In genomic region chr6:47595696-47596095, GRCm38 (mm10) we compare ENCODE assay signal across 8 mouse cellular contexts. TPM values are rescaled to one million over a fixed set of nuclear protein-coding genes. Genes with fewer than 3 reads are reported as not detected.
DNase-seq lines count a peak whose midpoint lies in the region; ATAC-seq and TF ChIP-seq lines count a peak whose summit lies in the region.

No protein-coding gene starts in this region.

- peaks cover 19% of the 10 kb centered on the region for H3K4me1 ChIP-seq in G1E (ENCODE audit: insufficient read depth, low read depth, low read length)
- H3K4me1 ChIP-seq in cortical plate, adult 2 months (ENCODE audit: control insufficient read depth, insufficient read depth, low read length), result no peaks in the 10 kb centered on the region
- 0 out of 2 replicates have a peak, but pooled peaks cover 2% of the 10 kb centered on the region for H3K4me1 ChIP-seq in intestine, embryonic 15.5 days (replicated peaks)
- H3K4me1 ChIP-seq in midbrain, embryonic 15.5 days, result peaks cover 20% of the 10 kb centered on the region

- no peaks in the 10 kb centered on the region for H3K27me3 ChIP-seq in G1E (ENCODE audit: insufficient read depth, low read length)
- no peaks in the 10 kb centered on the region for H3K27me3 ChIP-seq in intestine, embryonic 15.5 days (replicated peaks)
- H3K27me3 ChIP-seq in midbrain, embryonic 15.5 days (replicated peaks), result no peaks in the 10 kb centered on the region

- peak overlapping the region; percentile 76 for H3K9ac ChIP-seq in intestine, embryonic 15.5 days
- peak overlapping the region; percentile 65 for H3K9ac ChIP-seq in midbrain, embryonic 15.5 days

- peak overlapping the region; percentile 89 for H3K4me3 ChIP-seq in layer of hippocampus, adult 2 months
- peak overlapping the region; percentile 95 for H3K4me3 ChIP-seq in G1E (ENCODE audit: low read depth, low read length)
- peak overlapping the region; percentile 50 for H3K4me3 ChIP-seq in cortical plate, adult 2 months (ENCODE audit: insufficient read depth, low read length)
- H3K4me3 ChIP-seq in intestine, embryonic 15.5 days (replicated peaks), result peak overlapping the region; percentile 94
- H3K4me3 ChIP-seq in midbrain, embryonic 15.5 days, result peak overlapping the region; percentile 93

- no peak for ATAC-seq in G1E (ENCODE audit: extremely low read depth, insufficient number of reproducible peaks, low FRiP score, poor library complexity, severe bottlenecking)
- ATAC-seq in intestine, embryonic 15.5 days, result no peak; the same call in 1 of the 2 replicates
- ATAC-seq in midbrain, embryonic 15.5 days (replicated peaks), result no peak

- 3% methylated on average over 6 of the region's 6 CpGs for WGBS in intestine, embryonic 15.5 days
- WGBS in midbrain, embryonic 15.5 days, result 4% methylated on average over 6 of the region's 6 CpGs

- H3K9me3 ChIP-seq in G1E (replicated peaks), result no peaks in the 10 kb centered on the region
- no peaks in the 10 kb centered on the region for H3K9me3 ChIP-seq in intestine, embryonic 15.5 days
- H3K9me3 ChIP-seq in midbrain, embryonic 15.5 days, result no peaks in the 10 kb centered on the region

- H3K4me2 ChIP-seq in intestine, embryonic 15.5 days (replicated peaks), result peak overlapping the region; percentile 84
- H3K4me2 ChIP-seq in midbrain, embryonic 15.5 days, result peak overlapping the region; percentile 89

- H3K36me3 ChIP-seq in G1E (replicated peaks), result peaks cover 2% of the 10 kb centered on the region
- no peaks in the 10 kb centered on the region for H3K36me3 ChIP-seq in intestine, embryonic 15.5 days
- no peaks in the 10 kb centered on the region for H3K36me3 ChIP-seq in midbrain, embryonic 15.5 days (replicated peaks)

- H3K27ac ChIP-seq in layer of hippocampus, adult 2 months, result peak overlapping the region; percentile 83
- no peak overlapping the region for H3K27ac ChIP-seq in cortical plate, adult 2 months (ENCODE audit: insufficient read depth, low read length)
- peak overlapping the region; percentile 99 for H3K27ac ChIP-seq in intestine, embryonic 15.5 days
- peak overlapping the region; percentile 94 for H3K27ac ChIP-seq in midbrain, embryonic 15.5 days

- TF ChIP-seq CTCF in layer of hippocampus, adult 2 months (conservative IDR thresholded peaks at IDR 0.05), result no peak
- no peak for TF ChIP-seq CTCF in G1E (IDR thresholded peaks at IDR 0.05; ENCODE audit: low read depth, low read length)
- no peak for TF ChIP-seq CTCF in cortical plate, adult 2 months (IDR thresholded peaks at IDR 0.05; ENCODE audit: extremely low read depth, insufficient read depth, low read length)

- no peak for DNase-seq in layer of hippocampus, adult 2 months (ENCODE audit: low spot score in 2 of 2)
- DNase-seq in layer of hippocampus, postnatal 14 days (ENCODE audit: low spot score in 2 of 2), result no peak
- DNase-seq in G1E (ENCODE audit: low spot score), result peak; percentile 11
- DNase-seq in yolk sac, embryonic 10.5 days (ENCODE audit: low spot score), result no peak
- no peak for DNase-seq in ovary, postnatal 14 days (ENCODE audit: low spot score)

- TF ChIP-seq POLR2A in cortical plate, adult 2 months (IDR thresholded peaks at IDR 0.05; ENCODE audit: extremely low read depth, insufficient read depth, low read length), result no peak

RNA-seq across cellular contexts. Expression of gene Ezh2, which starts 0.6 kb away (rescaled TPM):
- total RNA-seq in layer of hippocampus, adult 2 months (2021), result 10 to 100 TPM; 16.0 to 17.4 TPM
- 10 to 100 TPM; 20.6 to 31.0 TPM for total RNA-seq in layer of hippocampus, postnatal 14 days (2021)
- total RNA-seq in G1E (2014; fragmentation: Nextera tagmentation), result 268 and 285 TPM in 2 replicates
- total RNA-seq in G1E (2017), result 81.1 and 97.6 TPM in 2 replicates
- polyA plus RNA-seq in G1E (2012), result 47.1 and 56.7 TPM in 2 replicates
- 16.3 and 16.6 TPM in 2 replicates for polyA plus RNA-seq in cortical plate, adult 2 months (2012; rRNA removed)
- polyA plus RNA-seq in intestine, embryonic 15.5 days (2015; fragmentation: Nextera tagmentation; extraction: Ambion mirVana), result 66.6 and 77.2 TPM in 2 replicates
- 69.0 and 78.7 TPM in 2 replicates for polyA plus RNA-seq in midbrain, embryonic 15.5 days (2015; fragmentation: Nextera tagmentation; extraction: Ambion mirVana)
